In the genomic region with DNA sequence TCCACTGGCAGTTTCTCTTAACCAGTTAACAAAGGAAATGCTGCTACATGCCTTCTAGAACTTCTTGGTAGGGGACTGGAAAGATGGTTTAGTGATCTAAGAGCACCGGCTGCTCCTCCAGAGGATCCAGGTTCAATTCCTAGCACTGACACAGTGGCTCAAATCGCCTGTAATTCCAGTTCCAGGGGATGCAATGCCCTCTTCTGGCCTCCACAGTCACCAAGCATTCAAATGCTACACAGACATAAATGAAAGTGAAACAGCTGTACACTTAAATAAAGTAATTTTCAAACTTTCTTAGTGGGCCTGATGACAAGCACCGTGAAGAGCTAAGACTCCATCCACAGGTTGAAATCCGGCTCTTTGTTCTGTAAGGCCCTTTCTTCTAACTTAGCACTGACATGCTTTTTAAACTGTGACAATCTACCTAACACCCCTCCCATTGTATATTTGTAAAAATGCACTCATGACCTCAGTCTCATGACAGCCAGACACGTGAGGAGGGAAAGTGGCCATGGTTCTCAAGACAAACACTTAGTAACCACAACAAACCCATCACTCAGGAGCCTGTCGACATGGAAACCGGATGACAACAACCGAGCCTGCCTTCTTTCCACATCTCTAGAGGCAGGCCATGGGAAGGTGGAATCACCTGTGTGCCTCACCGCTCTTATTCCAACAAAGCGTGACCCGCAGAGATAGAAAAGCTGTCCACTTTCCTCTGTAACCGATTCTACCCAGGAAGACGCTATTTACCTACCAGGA, we compare ENCODE assay signal across 10 mouse cellular contexts.
DNase-seq lines count a peak whose midpoint lies in the region; ATAC-seq lines count a peak whose summit lies in the region.
"Had no signal": no experiment of that assay in that cellular context is flagged by ENCODE, and none has a peak within 500 bp of the region (broad histone marks: within the 10 kb centered on the region; RNA-seq: fewer than 3 reads in every experiment).

No protein-coding gene starts in this region.

- H3K4me1 ChIP-seq in hindbrain, embryonic 14.5 days (replicated peaks; ENCODE audit: control insufficient read depth, insufficient read depth, low read length), result peaks cover 69% of the 10 kb centered on the region
- H3K4me1 ChIP-seq in midbrain, embryonic 16.5 days (ENCODE audit: control insufficient read depth, insufficient read depth, low read length), result peaks cover 53% of the 10 kb centered on the region

- no peak for ATAC-seq in hindbrain, embryonic 14.5 days (ENCODE audit: low FRiP score)
- ATAC-seq in midbrain, embryonic 16.5 days, result no peak
- no peak for ATAC-seq in megakaryocyte, adult 5-6 weeks (ENCODE audit: poor library complexity, severe bottlenecking)

- no peaks in the 10 kb centered on the region for H3K9me3 ChIP-seq in hindbrain, embryonic 14.5 days (ENCODE audit: control insufficient read depth, low read length)
- H3K9me3 ChIP-seq in midbrain, embryonic 16.5 days (replicated peaks; ENCODE audit: control insufficient read depth, low read length, poor library complexity, severe bottlenecking), result no peaks in the 10 kb centered on the region
- H3K9me3 ChIP-seq: lung, embryonic 15.5 days had no signal

- no peaks in the 10 kb centered on the region for H3K36me3 ChIP-seq in hindbrain, embryonic 14.5 days (replicated peaks; ENCODE audit: control insufficient read depth, insufficient read depth)
- no peaks in the 10 kb centered on the region for H3K36me3 ChIP-seq in midbrain, embryonic 16.5 days (ENCODE audit: control insufficient read depth, insufficient read depth, low read length)
- H3K36me3 ChIP-seq: lung, embryonic 15.5 days had no signal

- H3K27ac ChIP-seq in hindbrain, embryonic 14.5 days, result peak overlapping the region; percentile 94
- peak overlapping the region; percentile 92 for H3K27ac ChIP-seq in midbrain, embryonic 16.5 days (ENCODE audit: low read length)

- H3K9ac ChIP-seq in hindbrain, embryonic 14.5 days, result peak overlapping the region; percentile 8; the same call in 1 of the 2 replicates
- peak overlapping the region; percentile 23; the same call in 1 of the 2 replicates for H3K9ac ChIP-seq in midbrain, embryonic 16.5 days (ENCODE audit: low read depth, low read length)
- H3K9ac ChIP-seq: lung, embryonic 15.5 days had no signal

- H3K4me3 ChIP-seq in hindbrain, embryonic 14.5 days (replicated peaks; ENCODE audit: low read length), result no peak overlapping the region
- no peak overlapping the region for H3K4me3 ChIP-seq in midbrain, embryonic 16.5 days (ENCODE audit: low read depth, low read length)
- H3K4me3 ChIP-seq: lung, embryonic 15.5 days had no signal

- peak; percentile 63 for DNase-seq in embryo, embryonic 10.5 days (ENCODE audit: low spot score)
- DNase-seq in embryo, embryonic 9.5 days (ENCODE audit: extremely low spot score), result no peak
- DNase-seq in ZHBTc4 (ENCODE audit: low read depth, low spot score), result peak; percentile 33
- no peak for DNase-seq in hindbrain, embryonic 14.5 days (ENCODE audit: low spot score)
- no peak for DNase-seq in ovary, adult 18-20 months (ENCODE audit: low spot score)
- no peak for DNase-seq in left cerebral cortex, adult 18-20 months (ENCODE audit: low spot score in 2 of 2)
- DNase-seq: gastrocnemius, postnatal 36 days had no signal

- H3K27me3 ChIP-seq in hindbrain, embryonic 14.5 days (ENCODE audit: control insufficient read depth, insufficient read depth, low read length), result no peaks in the 10 kb centered on the region
- no peaks in the 10 kb centered on the region for H3K27me3 ChIP-seq in midbrain, embryonic 16.5 days (ENCODE audit: control insufficient read depth, insufficient read depth, low read depth, low read length)
- H3K27me3 ChIP-seq: lung, embryonic 15.5 days had no signal

- WGBS in hindbrain, embryonic 14.5 days, result 52% methylated on average over 13 of the region's 13 CpGs
- WGBS in midbrain, embryonic 16.5 days, result 57% methylated on average over 13 of the region's 13 CpGs

- H3K4me2 ChIP-seq in hindbrain, embryonic 14.5 days (replicated peaks), result peak overlapping the region; percentile 30
- H3K4me2 ChIP-seq in midbrain, embryonic 16.5 days (ENCODE audit: low read length), result peak overlapping the region; percentile 37
- H3K4me2 ChIP-seq: lung, embryonic 15.5 days had no signal

Comparison
In these comparisons a context has a peak if more than half of its experiments do, and no peak if none do; other contexts are left out.
1. DNase-seq: peak in embryo, embryonic 10.5 days (single experiment) and ZHBTc4 (single experiment); none in embryo, embryonic 9.5 days (single experiment), hindbrain, embryonic 14.5 days (single experiment), ovary, adult 18-20 months (single experiment) and left cerebral cortex, adult 18-20 months (0 of 2).